Mouse (Mus musculus) WW6 (cell line): ENCODE measurements around the gene Csrnp1.

Source experiments
- DNase-seq: peaks from one replicate; pipeline ENCODE4 v3.0.0-alpha.2; 2013; ENCODE audit warnings: low read depth, low spot score

The Csrnp1 gene

GRCm38 (mm10) chr9:120002893-120003292, 18.4 kb upstream of the Csrnp1 start:
- no peak for DNase-seq

GRCm38 (mm10) chr9:120001945-120002725, 17.7 kb upstream of the Csrnp1 start:
- no peak for DNase-seq

GRCm38 (mm10) chr9:120000761-120001160, 16.3 kb upstream of the Csrnp1 start:
- no peak for DNase-seq

- DNase-seq = no peak
Measured at GRCm38 (mm10) chr9:119999636-120000035, 15.2 kb upstream of the Csrnp1 start.

GRCm38 (mm10) chr9:119998776-119999175, 14.3 kb upstream of the Csrnp1 start:
- DNase-seq = no peak

- DNase-seq = no peak
Measured at GRCm38 (mm10) chr9:119996080-119996479, 11.6 kb upstream of the Csrnp1 start.

- DNase-seq = no peak
Measured at GRCm38 (mm10) chr9:119994207-119994606, 9.7 kb upstream of the Csrnp1 start.

GRCm38 (mm10) chr9:119993092-119993844, 8.8 kb upstream of the Csrnp1 start:
- no peak for DNase-seq

- DNase-seq = no peak
Measured at GRCm38 (mm10) chr9:119991310-119991709, 6.9 kb upstream of the Csrnp1 start.

GRCm38 (mm10) chr9:119988304-119988703, 3.8 kb upstream of the Csrnp1 start:
- DNase-seq = no peak

GRCm38 (mm10) chr9:119985881-119986574, 1.6 kb upstream of the Csrnp1 start:
- no peak for DNase-seq

GRCm38 (mm10) chr9:119983585-119984535, 598 bp downstream of the Csrnp1 start:
- no peak for DNase-seq

- DNase-seq = no peak
Measured at GRCm38 (mm10) chr9:119982956-119983551, 1.4 kb downstream of the Csrnp1 start.

GRCm38 (mm10) chr9:119982241-119982811, 2.1 kb downstream of the Csrnp1 start:
- no peak for DNase-seq

GRCm38 (mm10) chr9:119981183-119982179, 3.0 kb downstream of the Csrnp1 start:
- no peak for DNase-seq

GRCm38 (mm10) chr9:119980770-119981182, 3.7 kb downstream of the Csrnp1 start:
- DNase-seq = no peak

- DNase-seq = no peak
Measured at GRCm38 (mm10) chr9:119979749-119980148, 4.7 kb downstream of the Csrnp1 start.

GRCm38 (mm10) chr9:119978811-119979441, 5.5 kb downstream of the Csrnp1 start:
- no peak for DNase-seq
